Mouse (Mus musculus) olfactory bulb, adult 2 months (tissue): ENCODE measurements around the gene AC161166.1. TPM values are rescaled to one million over a fixed set of nuclear protein-coding genes. Genes with fewer than 3 reads are reported as not detected.

Experiments used
- H3K27ac ChIP-seq: fragments of 200-500 bp; 2 replicates; pipeline ENCODE4 v1.5.1; 2012; ENCODE audit warnings: low read depth, low read length; ENCODE audit not compliant: insufficient read depth
- H3K4me1 ChIP-seq: fragments of 200-500 bp; 2 replicates; pipeline ENCODE4 v1.6.1; 2012; ENCODE audit warnings: low read length; ENCODE audit not compliant: control insufficient read depth, insufficient read depth
- H3K4me3 ChIP-seq: fragments of 200-500 bp; 2 replicates; pipeline ENCODE4 v1.5.1; 2012; ENCODE audit warnings: mild to moderate bottlenecking, low read depth, low read length, moderate library complexity; ENCODE audit not compliant: insufficient read depth
- CTCF ChIP-seq: fragments of 200-500 bp; IDR thresholded peaks from 2 replicates; pipeline ENCODE4 v1.5.1; 2012; ENCODE audit warnings: low read depth, mild to moderate bottlenecking, low read length, moderate library complexity; ENCODE audit not compliant: insufficient read depth
- POLR2A ChIP-seq: fragments of 200-500 bp; IDR thresholded peaks from 2 replicates; pipeline ENCODE4 v1.6.1; 2012; ENCODE audit warnings: mild to moderate bottlenecking, low read depth, low read length, moderate library complexity; ENCODE audit not compliant: insufficient read depth
- WGBS: fragments of 180-500 bp; shearing (Covaris S2); methylation state at CpG from one replicate; pipeline ENCODE4 v1.1.7; 2018; 5-methylcytosine and 5-hydroxymethylcytosine counted together
- polyA plus RNA-seq: library from polyadenylated mRNA; stranded (reverse); fragments of >200 nt; gene quantifications from 2 replicates; pipeline ENCODE4 v1.2.4, GENCODE M21; 2012; ENCODE audit warnings: low replicate concordance; ENCODE audit not compliant: missing spikeins, insufficient read depth, insufficient read length

AC161166.1 gene
- not detected in 2 replicates for polyA plus RNA-seq

GRCm38 (mm10) chr7:24512355-24512754, at the start of gene AC161166.1:
TSS of gene AC161166.1 (minus strand) at chr7:24512455.
- Histone ChIP-seq H3K4me3 (no peak within 1 kb of the TSS), H3K27ac (no peak within 1 kb of the TSS), H3K4me1 (no peaks in the 10 kb centered on the region)
- 82% methylated on average over 7 of the region's 7 CpGs for WGBS
- TF ChIP-seq POLR2A (no peak), CTCF (no peak)

- Histone ChIP-seq H3K4me1 (no peaks in the 10 kb centered on the region), H3K27ac (no peak overlapping the region), H3K4me3 (no peak overlapping the region)
- WGBS, result 93% methylated on average over 4 of the region's 4 CpGs
- no peak for TF ChIP-seq CTCF
- no peak for TF ChIP-seq POLR2A
Observed at GRCm38 (mm10) chr7:24561450-24561849, 49.2 kb upstream of the AC161166.1 start.

GRCm38 (mm10) chr7:24555786-24556185, 43.5 kb upstream of the AC161166.1 start:
- Histone ChIP-seq H3K4me1 (0 out of 2 replicates have a peak, but pooled peaks cover 3% of the 10 kb centered on the region), H3K27ac (no peak overlapping the region), H3K4me3 (no peak overlapping the region)
- 93% methylated on average over 10 of the region's 10 CpGs for WGBS
- TF ChIP-seq CTCF (no peak), POLR2A (no peak)

GRCm38 (mm10) chr7:24551985-24552759, 39.9 kb upstream of the AC161166.1 start:
- TF ChIP-seq POLR2A, result no peak
- TF ChIP-seq CTCF, result no peak
- peaks cover 7% of the 10 kb centered on the region for H3K4me1 ChIP-seq
- no peak overlapping the region for H3K4me3 ChIP-seq
- WGBS, result 86% methylated on average over 12 of the region's 12 CpGs
- no peak overlapping the region for H3K27ac ChIP-seq

GRCm38 (mm10) chr7:24547534-24548036, 35.3 kb upstream of the AC161166.1 start:
- WGBS, result 11% methylated on average over 13 of the region's 13 CpGs
- Histone ChIP-seq H3K4me3 (peak overlapping the region; percentile 95), H3K4me1 (peaks cover 13% of the 10 kb centered on the region), H3K27ac (no peak overlapping the region)
- TF ChIP-seq CTCF (no peak), POLR2A (no peak)

- TF ChIP-seq CTCF, result no peak
- peak; percentile 58; the same call in 1 of the 2 replicates for TF ChIP-seq POLR2A
- Histone ChIP-seq H3K4me3 (peak overlapping the region; percentile 95), H3K27ac (peak overlapping the region; percentile 77), H3K4me1 (peaks cover 10% of the 10 kb centered on the region)
- WGBS, result under 1% methylated on average over 57 of the region's 57 CpGs
Observed at GRCm38 (mm10) chr7:24546634-24547389, 34.6 kb upstream of the AC161166.1 start.

GRCm38 (mm10) chr7:24546068-24546614, 33.9 kb upstream of the AC161166.1 start, which contains the start of the genes Pinlyp and Xrcc1:
TSS of gene Pinlyp (minus strand) at chr7:24546118.
TSS of gene Xrcc1 (plus strand) at chr7:24546289.
- 38% methylated on average over 13 of the region's 13 CpGs for WGBS
- Histone ChIP-seq H3K4me1 (peaks cover 10% of the 10 kb centered on the region), H3K4me3 (peak within 1 kb of the TSS; percentile 95), H3K27ac (peak within 1 kb of the TSS; percentile 77)
- TF ChIP-seq CTCF (no peak), POLR2A (no peak)

- 95% methylated on average over 2 of the region's 2 CpGs for WGBS
- H3K4me1 ChIP-seq, result peaks cover 10% of the 10 kb centered on the region
- no peak overlapping the region for H3K27ac ChIP-seq
- TF ChIP-seq CTCF, result no peak
- H3K4me3 ChIP-seq, result no peak overlapping the region
Observed at GRCm38 (mm10) chr7:24544506-24544905, 32.3 kb upstream of the AC161166.1 start.
